Mouse (Mus musculus) hindbrain, embryonic 16.5 days (tissue): ENCODE measurements around the gene Rbm34. TPM values are rescaled to one million over a fixed set of nuclear protein-coding genes. Genes with fewer than 3 reads are reported as not detected.
A peak's percentile ranks its signal among the peaks of the same experiment; 100 is the strongest.

ENCODE experiments used
- ATAC-seq: fragments of 200-750 bp; cut with Nextera tagmentation; 2 replicates; pipeline ENCODE4 v1.8.0; 2017; ENCODE audit warnings: moderate TSS enrichment, moderate library complexity
- H3K27ac ChIP-seq: fragments of 300-500 bp; sonication (generic); 2 replicates; pipeline ENCODE4 v1.5.1; 2014; ENCODE audit warnings: low read depth, mild to moderate bottlenecking, control low read depth, low read length, moderate library complexity
- H3K27me3 ChIP-seq: fragments of 300-500 bp; sonication (generic); replicated peaks from 2 replicates; pipeline ENCODE4 v1.6.1; 2014; ENCODE audit warnings: low read length; ENCODE audit not compliant: control insufficient read depth, insufficient read depth
- H3K36me3 ChIP-seq: fragments of 300-500 bp; sonication (generic); 2 replicates; pipeline ENCODE4 v1.6.1; 2014; ENCODE audit warnings: mild to moderate bottlenecking, low read length, moderate library complexity, mixed read lengths; ENCODE audit not compliant: control insufficient read depth, insufficient read depth
- H3K4me1 ChIP-seq: fragments of 300-500 bp; sonication (generic); 2 replicates; pipeline ENCODE4 v1.6.1; 2014; ENCODE audit warnings: low read depth, low read length; ENCODE audit not compliant: control insufficient read depth, insufficient read depth
- H3K4me2 ChIP-seq: fragments of 300-500 bp; sonication (generic); 2 replicates; pipeline ENCODE4 v1.6.1; 2014; ENCODE audit warnings: mild to moderate bottlenecking, low read length, control low read depth, moderate library complexity
- H3K4me3 ChIP-seq: fragments of 300-500 bp; sonication (generic); 2 replicates; pipeline ENCODE4 v1.5.1; 2014; ENCODE audit warnings: mild to moderate bottlenecking, low read length, control low read depth, moderate library complexity
- H3K9ac ChIP-seq: fragments of 300-500 bp; sonication (generic); 2 replicates; pipeline ENCODE4 v1.6.1; 2014; ENCODE audit warnings: low read depth, mild to moderate bottlenecking, control low read depth, low read length, moderate library complexity
- H3K9me3 ChIP-seq: fragments of 300-500 bp; sonication (generic); 2 replicates; pipeline ENCODE4 v1.6.1; 2014; ENCODE audit warnings: mild to moderate bottlenecking, low read length, moderate library complexity; ENCODE audit not compliant: control insufficient read depth
- WGBS: fragments of 180-500 bp; shearing (Covaris S2); extraction: QIAGEN DNeasy Blood & Tissue Kit; methylation state at CpG from one replicate; pipeline ENCODE4 v1.1.7; 2014; 5-methylcytosine and 5-hydroxymethylcytosine counted together
- polyA plus RNA-seq: library from polyadenylated mRNA; unstranded; fragments of >200 nt; fragmentation: Nextera tagmentation; extraction: Ambion mirVana; gene quantifications from 2 replicates; pipeline ENCODE4 v1.2.1, GENCODE M21; 2015

The Rbm34 gene
- polyA plus RNA-seq = 20.5 and 21.2 TPM in 2 replicates

GRCm38 (mm10) chr8:126970579-126971313 is at the start of gene Rbm34:
TSS of gene Rbm34 (minus strand) at chr8:126971071.
- peak; percentile 97 for ATAC-seq
- H3K9ac ChIP-seq = peak within 1 kb of the TSS; percentile 80
- H3K36me3 ChIP-seq = peaks cover 7% of the 10 kb centered on the region; the same call in 1 of the 2 replicates
- under 1% methylated on average over 47 of the region's 50 CpGs for WGBS
- H3K9me3 ChIP-seq = no peaks in the 10 kb centered on the region
- peak within 1 kb of the TSS; percentile 68 for H3K4me3 ChIP-seq
- peak within 1 kb of the TSS; percentile 88 for H3K27ac ChIP-seq
- H3K4me1 ChIP-seq = peaks cover 5% of the 10 kb centered on the region
- no peaks in the 10 kb centered on the region for H3K27me3 ChIP-seq
- H3K4me2 ChIP-seq = peak within 1 kb of the TSS; percentile 92

GRCm38 (mm10) chr8:127011668-127012067 is 40.8 kb upstream of the Rbm34 start:
- Histone ChIP-seq H3K4me1 (no peaks in the 10 kb centered on the region), H3K27ac (no peak overlapping the region), H3K4me2 (no peak overlapping the region), H3K36me3 (no peaks in the 10 kb centered on the region), H3K27me3 (no peaks in the 10 kb centered on the region), H3K9me3 (no peaks in the 10 kb centered on the region), H3K9ac (no peak overlapping the region), H3K4me3 (no peak overlapping the region)
- no peak for ATAC-seq
- WGBS = 54% methylated on average over 9 of the region's 9 CpGs

GRCm38 (mm10) chr8:126994506-126994905 is 23.6 kb upstream of the Rbm34 start:
- WGBS = 53% methylated on average over 1 of the region's 1 CpGs
- Histone ChIP-seq H3K4me2 (no peak overlapping the region), H3K4me1 (no peaks in the 10 kb centered on the region), H3K27ac (no peak overlapping the region), H3K9ac (no peak overlapping the region), H3K9me3 (0 out of 2 replicates have a peak, but pooled peaks cover 2% of the 10 kb centered on the region), H3K36me3 (no peaks in the 10 kb centered on the region), H3K27me3 (no peaks in the 10 kb centered on the region), H3K4me3 (no peak overlapping the region)
- no peak for ATAC-seq

- Histone ChIP-seq H3K9me3 (0 out of 2 replicates have a peak, but pooled peaks cover 2% of the 10 kb centered on the region), H3K4me2 (no peak overlapping the region), H3K4me3 (no peak overlapping the region), H3K9ac (no peak overlapping the region), H3K27ac (no peak overlapping the region), H3K36me3 (no peaks in the 10 kb centered on the region), H3K4me1 (no peaks in the 10 kb centered on the region; the same call in 1 of the 2 replicates), H3K27me3 (no peaks in the 10 kb centered on the region)
- 74% methylated on average over 5 of the region's 5 CpGs for WGBS
- ATAC-seq = no peak
Measured at GRCm38 (mm10) chr8:126989363-126990153, 18.7 kb upstream of the Rbm34 start.

DNA sequence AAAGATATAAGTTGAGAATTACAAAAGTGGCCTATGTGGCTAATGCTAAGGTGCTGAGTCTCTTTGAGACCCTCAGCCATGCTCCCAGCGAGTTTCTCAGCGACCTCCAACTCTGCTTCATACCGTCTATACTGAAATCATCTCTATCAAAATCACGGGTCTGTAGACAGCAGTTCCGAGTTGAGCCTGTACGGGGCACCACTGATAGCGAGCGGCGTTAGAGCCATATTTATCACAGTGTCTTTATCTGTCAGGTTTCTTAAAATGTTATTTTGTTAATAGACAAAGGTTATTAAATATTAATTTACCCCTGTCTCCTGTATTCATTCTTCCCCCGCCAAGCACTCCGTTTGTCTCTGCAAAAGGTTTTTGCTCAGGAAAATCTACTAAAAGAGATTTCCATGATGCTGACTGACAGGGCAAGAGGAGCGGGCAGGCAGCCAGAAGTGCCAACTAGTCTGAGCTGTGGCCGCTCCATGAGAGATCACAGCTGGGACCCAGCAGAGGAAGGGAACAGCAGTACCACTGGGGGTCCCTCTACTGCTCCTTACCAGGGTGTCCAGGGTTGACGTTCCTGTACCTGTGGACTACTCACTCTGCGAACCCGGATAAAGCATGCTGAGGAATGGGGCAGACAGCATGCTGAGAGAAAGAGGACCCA is 17.6 kb upstream of the Rbm34 start:
- no peak overlapping the region for H3K4me2 ChIP-seq
- no peaks in the 10 kb centered on the region for H3K27me3 ChIP-seq
- ATAC-seq = no peak; the same call in 1 of the 2 replicates
- H3K27ac ChIP-seq = no peak overlapping the region
- no peaks in the 10 kb centered on the region; the same call in 1 of the 2 replicates for H3K4me1 ChIP-seq
- H3K9me3 ChIP-seq = 0 out of 2 replicates have a peak, but pooled peaks cover 2% of the 10 kb centered on the region
- 49% methylated on average over 16 of the region's 16 CpGs for WGBS
- H3K36me3 ChIP-seq = no peaks in the 10 kb centered on the region
- H3K9ac ChIP-seq = no peak overlapping the region
- H3K4me3 ChIP-seq = no peak overlapping the region

GRCm38 (mm10) chr8:126986495-126986894 is 15.6 kb upstream of the Rbm34 start:
- no peak overlapping the region for H3K4me3 ChIP-seq
- WGBS = 3% methylated on average over 12 of the region's 12 CpGs
- H3K4me1 ChIP-seq = no peaks in the 10 kb centered on the region; the same call in 1 of the 2 replicates
- H3K36me3 ChIP-seq = no peaks in the 10 kb centered on the region
- H3K9me3 ChIP-seq = 0 out of 2 replicates have a peak, but pooled peaks cover 2% of the 10 kb centered on the region
- H3K27ac ChIP-seq = no peak overlapping the region
- no peaks in the 10 kb centered on the region for H3K27me3 ChIP-seq
- no peak overlapping the region for H3K9ac ChIP-seq
- peak; percentile 48 for ATAC-seq
- H3K4me2 ChIP-seq = 0 out of 2 replicates have a peak overlapping the region, but pooled peaks have one; percentile 34

- Histone ChIP-seq H3K4me2 (no peak overlapping the region), H3K4me1 (no peaks in the 10 kb centered on the region), H3K4me3 (no peak overlapping the region), H3K36me3 (no peaks in the 10 kb centered on the region), H3K9me3 (no peaks in the 10 kb centered on the region), H3K9ac (no peak overlapping the region), H3K27me3 (no peaks in the 10 kb centered on the region; the same call in 1 of the 2 replicates), H3K27ac (no peak overlapping the region)
- 63% methylated on average over 5 of the region's 5 CpGs for WGBS
- no peak for ATAC-seq
Measured at GRCm38 (mm10) chr8:126980046-126980445, 9.2 kb upstream of the Rbm34 start.

- 26% methylated on average over 27 of the region's 27 CpGs for WGBS
- Histone ChIP-seq H3K4me2 (peak overlapping the region; percentile 46), H3K4me1 (no peaks in the 10 kb centered on the region), H3K36me3 (no peaks in the 10 kb centered on the region), H3K4me3 (peak overlapping the region; percentile 23), H3K9ac (no peak overlapping the region), H3K27ac (no peak overlapping the region), H3K27me3 (no peaks in the 10 kb centered on the region; the same call in 1 of the 2 replicates), H3K9me3 (no peaks in the 10 kb centered on the region)
- no peak for ATAC-seq
Measured at GRCm38 (mm10) chr8:126979091-126979920, 8.4 kb upstream of the Rbm34 start.
